Comparison of ENCODE assay signal across 8 mouse cellular contexts in the genomic region with DNA sequence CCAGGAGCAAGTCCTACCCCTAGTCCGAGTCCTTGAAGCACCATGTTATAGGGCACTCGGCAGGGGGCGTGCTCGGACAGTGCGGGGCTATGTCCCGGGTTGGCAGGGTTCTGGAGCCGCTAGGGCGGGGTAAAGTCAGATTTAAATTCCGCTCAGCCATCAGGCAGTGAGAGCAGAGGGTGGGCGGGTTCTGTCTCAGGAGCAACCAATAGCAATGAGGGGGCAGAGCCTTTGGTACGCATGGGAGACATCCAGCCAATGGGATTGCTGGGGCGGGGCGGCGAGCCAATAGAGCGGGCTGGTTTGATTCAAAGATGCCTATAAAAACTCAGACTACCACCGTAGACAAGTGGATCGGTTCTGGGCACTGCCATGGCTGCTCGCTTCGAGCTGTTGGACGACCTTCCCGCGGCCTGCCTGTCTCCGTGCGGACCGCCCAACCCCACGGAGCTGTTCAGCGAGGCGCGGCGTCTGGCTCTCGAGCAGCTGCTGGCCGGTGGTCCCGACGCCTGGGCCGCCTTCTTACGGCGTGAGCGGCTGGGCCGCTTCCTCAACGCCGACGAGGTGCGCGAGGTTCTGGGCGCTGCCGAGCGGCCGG. TPM values are rescaled to one million over a fixed set of nuclear protein-coding genes. Genes with fewer than 3 reads are reported as not detected.
DNase-seq lines count a peak whose midpoint lies in the region; ATAC-seq and TF ChIP-seq lines count a peak whose summit lies in the region.

TSS of gene Fam83d (plus strand) at position 352 of the 598 bp plus-strand sequence.

- peak; percentile 46; the same call in 1 of the 2 replicates for TF ChIP-seq POLR2A in lung, adult 2 months (IDR thresholded peaks at IDR 0.05; ENCODE audit: borderline replicate concordance, extremely low read depth, low read depth, low read length)

- intact Hi-C loops in heart, postnatal 25 days (cut with DNase I) = loop anchor here (2.0 to 5.0 kb wide), 3 partner anchors 27 to 84 kb away; partner anchors contain the start of gene Dhx35

- WGBS in forebrain, embryonic 15.5 days = under 1% methylated on average over 48 of the region's 48 CpGs
- under 1% methylated on average over 48 of the region's 48 CpGs for WGBS in lung, adult 2 months

- no peaks in the 10 kb centered on the region for H3K27me3 ChIP-seq in forebrain, embryonic 15.5 days

- ATAC-seq in forebrain, embryonic 15.5 days (replicated peaks) = peak; percentile 98
- ATAC-seq in neutrophil, adult 5-6 weeks (ENCODE audit: extremely low read depth, insufficient number of reproducible peaks, low FRiP score, poor library complexity, severe bottlenecking) = peak; percentile 95

- H3K36me3 ChIP-seq in ES-E14 (ENCODE audit: control insufficient read depth, insufficient read depth, low read length, poor library complexity, severe bottlenecking) = peaks cover 2% of the 10 kb centered on the region; the same call in 1 of the 2 replicates
- H3K36me3 ChIP-seq in forebrain, embryonic 15.5 days = no peaks in the 10 kb centered on the region

- peak; percentile 64 for TF ChIP-seq CTCF in lung, adult 2 months (IDR thresholded peaks at IDR 0.05; ENCODE audit: insufficient read depth, low read length)

- H3K4me2 ChIP-seq in forebrain, embryonic 15.5 days (replicated peaks) = peak within 1 kb of the TSS; percentile 94

- H3K27ac ChIP-seq in ES-E14 (ENCODE audit: insufficient read depth, low read depth, low read length, poor library complexity, severe bottlenecking) = no peak within 1 kb of the TSS
- H3K27ac ChIP-seq in forebrain, embryonic 15.5 days (replicated peaks) = no peak within 1 kb of the TSS

- peak within 1 kb of the TSS; percentile 90 to 94 for H3K4me3 ChIP-seq in ES-E14 (ENCODE audit: insufficient read depth in 1 of 2, low read depth in 1 of 2, low read length in 2 of 2, poor library complexity in 1 of 2, severe bottlenecking in 1 of 2)
- peak within 1 kb of the TSS; percentile 55 for H3K4me3 ChIP-seq in forebrain, embryonic 15.5 days
- peak within 1 kb of the TSS; percentile 58 for H3K4me3 ChIP-seq in lung, adult 2 months (replicated peaks; ENCODE audit: extremely low read depth, low read depth, low read length)

- in situ Hi-C loops in ES-E14 (cut with MboI; ENCODE audit: low sequenced_read_pairs in 2 of 2, unreplicated experiment in 2 of 2) = no loop called here

- H3K9ac ChIP-seq in ES-E14 (ENCODE audit: insufficient read depth, low read depth, low read length, poor library complexity, severe bottlenecking) = peak within 1 kb of the TSS; percentile 90
- H3K9ac ChIP-seq in forebrain, embryonic 15.5 days (replicated peaks) = peak within 1 kb of the TSS; percentile 47

- DNase-seq in ES-E14 (ENCODE audit: low read depth, low spot score) = peak; percentile 96
- peak; percentile 73 for DNase-seq in cerebellum, adult 11-12 months
- DNase-seq in heart, postnatal 25 days (ENCODE audit: low spot score) = peak; percentile 90
- peak; percentile 90 to 98 for DNase-seq in layer of hippocampus, adult 18-20 months (ENCODE audit: low spot score in 2 of 2)
- peak; percentile 90 for DNase-seq in lung, adult 2 months
- peak; percentile 92 to 96 for DNase-seq in thymus, adult 18-20 months

- H3K9me3 ChIP-seq in ES-E14 (ENCODE audit: control insufficient read depth, insufficient read depth, low read depth, low read length) = no peaks in the 10 kb centered on the region
- H3K9me3 ChIP-seq in forebrain, embryonic 15.5 days = no peaks in the 10 kb centered on the region

- H3K4me1 ChIP-seq in ES-E14 (ENCODE audit: control insufficient read depth in 2 of 2, insufficient read depth in 2 of 2, low read length in 2 of 2, poor library complexity in 1 of 2) = peaks cover 2 to 18% of the 10 kb centered on the region in 2 experiments
- H3K4me1 ChIP-seq in forebrain, embryonic 15.5 days = peaks cover 51% of the 10 kb centered on the region
- peaks cover 9% of the 10 kb centered on the region for H3K4me1 ChIP-seq in lung, adult 2 months (ENCODE audit: control insufficient read depth, insufficient read depth, low read length)

TF ChIP-seq in ES-E14, 5 proteins besides CTCF, POLR2A, EP300 and RAD21:
- TF ChIP-seq HCFC1 (IDR thresholded peaks at IDR 0.05; ENCODE audit: borderline replicate concordance, insufficient read depth, low read length) (no peak; the same call in 1 of the 2 replicates), ZNF384 (IDR thresholded peaks at IDR 0.05; ENCODE audit: low read depth, low read length) (no peak), ZC3H11A (IDR thresholded peaks at IDR 0.05; ENCODE audit: borderline replicate concordance, low read depth, low read length) (peak; percentile 32; the same call in 1 of the 2 replicates), CHD2 (IDR thresholded peaks at IDR 0.05; ENCODE audit: low read depth, low read length) (peak; percentile 82; the same call in 1 of the 2 replicates)
TF ChIP-seq in ES-E14: peak in this region for 2.

RNA-seq across cellular contexts. Expression of gene Fam83d, which starts in this region (rescaled TPM):
- total RNA-seq in ES-E14 (2012; rRNA removed) = 28.0 and 31.1 TPM in 2 replicates
- 22.0 and 22.8 TPM in 2 replicates for polyA plus RNA-seq in forebrain, embryonic 15.5 days (2015; fragmentation: Nextera tagmentation; extraction: Ambion mirVana)
- total RNA-seq in heart, postnatal 25 days (2021) = 1 to 10 TPM in 1 of 2 experiments, under 1 TPM in 1; 0.75 to 1.1 TPM
- total RNA-seq in layer of hippocampus, adult 18-20 months (2021) = 1 to 10 TPM; 4.6 to 4.7 TPM
- polyA plus RNA-seq in lung, adult 2 months (2012; rRNA removed) = 1.9 and 6.7 TPM in 2 replicates
- 0.12 and 0.49 TPM in 2 replicates for total RNA-seq in neutrophil, adult 5-6 weeks (2017)

Comparison
In these comparisons a context has a peak if more than half of its experiments do, and no peak if none do; other contexts are left out.
1. Peak in ATAC-seq in neutrophil, adult 5-6 weeks; RNA of the gene not detected or under 1 TPM.